Mouse (Mus musculus) olfactory bulb, adult 2 months (tissue): Measurements from ENCODE around the gene Dand5.

Source experiments
- CTCF ChIP-seq: fragments of 200-500 bp; IDR thresholded peaks from 2 replicates; pipeline ENCODE4 v1.5.1; 2012; ENCODE audit warnings: low read depth, mild to moderate bottlenecking, low read length, moderate library complexity; ENCODE audit not compliant: insufficient read depth
- POLR2A ChIP-seq: fragments of 200-500 bp; IDR thresholded peaks from 2 replicates; pipeline ENCODE4 v1.6.1; 2012; ENCODE audit warnings: mild to moderate bottlenecking, low read depth, low read length, moderate library complexity; ENCODE audit not compliant: insufficient read depth

GRCm38 (mm10) chr8:84797971-84798370 lies 24.7 kb downstream of the Dand5 start:
- TF ChIP-seq POLR2A (no peak), CTCF (no peak)
